Mouse (Mus musculus) E14TG2a.4 (cell line): ENCODE measurements around the gene Clpb.

Source experiments
- CTCF ChIP-seq: conservative IDR thresholded peaks from 2 replicates; pipeline ENCODE4 v1.5.1; 2014; ENCODE audit warnings: low read length
- NANOG ChIP-seq: IDR thresholded peaks from 2 replicates; pipeline ENCODE4 v1.6.1; 2014; ENCODE audit warnings: borderline replicate concordance, low read length, mixed read lengths
- POU5F1 ChIP-seq: IDR thresholded peaks from 2 replicates; pipeline ENCODE4 v1.6.1; 2014; ENCODE audit warnings: low read length, borderline replicate concordance

DNA sequence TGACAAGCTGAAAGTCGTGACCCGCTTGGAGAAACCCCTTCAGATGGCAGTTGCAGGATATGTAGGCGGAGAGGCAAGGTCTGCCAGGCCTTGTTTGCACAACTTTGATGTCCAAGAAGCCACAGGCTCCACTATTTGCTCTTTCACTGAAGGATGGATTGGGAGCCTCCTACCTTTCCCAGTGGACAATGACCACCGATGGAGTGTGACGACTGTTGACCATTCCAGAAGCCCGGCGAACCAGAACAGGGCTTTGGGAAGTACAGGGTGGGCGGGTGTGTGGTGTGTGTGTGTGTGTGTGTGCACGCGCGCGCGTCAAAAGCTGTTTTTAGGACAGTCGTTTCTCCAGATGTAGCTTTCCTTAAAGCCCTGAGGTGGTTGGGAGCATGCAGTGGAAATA is 29.0 kb downstream of the Clpb start:
- no peak for TF ChIP-seq CTCF
- no peak for TF ChIP-seq POU5F1
- TF ChIP-seq NANOG = no peak
